Mouse (Mus musculus) forebrain, embryonic 16.5 days (tissue): Measurements from ENCODE around the gene Slc47a1. TPM values are rescaled to one million over a fixed set of nuclear protein-coding genes. Genes with fewer than 3 reads are reported as not detected.
A peak's percentile ranks its signal among the peaks of the same experiment; 100 is the strongest.

Experiments
- ATAC-seq: fragments of 200-750 bp; cut with Nextera tagmentation; 2 replicates; pipeline ENCODE4 v1.8.0; 2017; ENCODE audit warnings: mild to moderate bottlenecking, moderate library complexity
- H3K27ac ChIP-seq: fragments of 300-500 bp; sonication (generic); 2 replicates; pipeline ENCODE4 v1.5.1; 2014; ENCODE audit warnings: low read length, control low read depth
- H3K27me3 ChIP-seq: fragments of 300-500 bp; sonication (generic); replicated peaks from 2 replicates; pipeline ENCODE4 v1.6.1; 2014; ENCODE audit warnings: low read length; ENCODE audit not compliant: control insufficient read depth, insufficient read depth
- H3K36me3 ChIP-seq: fragments of 300-500 bp; sonication (generic); 2 replicates; pipeline ENCODE4 v1.6.1; 2014; ENCODE audit not compliant: control insufficient read depth, insufficient read depth
- H3K4me1 ChIP-seq: fragments of 300-500 bp; sonication (generic); replicated peaks from 2 replicates; pipeline ENCODE4 v1.6.1; 2014; ENCODE audit warnings: low read length; ENCODE audit not compliant: control insufficient read depth, insufficient read depth
- H3K4me2 ChIP-seq: fragments of 300-500 bp; sonication (generic); 2 replicates; pipeline ENCODE4 v1.6.1; 2014; ENCODE audit warnings: mild to moderate bottlenecking, low read length, control low read depth
- H3K4me3 ChIP-seq: fragments of 300-500 bp; sonication (generic); replicated peaks from 2 replicates; pipeline ENCODE4 v1.5.1; 2014; ENCODE audit warnings: mild to moderate bottlenecking, low read length, control low read depth
- H3K9ac ChIP-seq: fragments of 300-500 bp; sonication (generic); replicated peaks from 2 replicates; pipeline ENCODE4 v1.6.1; 2014; ENCODE audit warnings: low read depth, low read length, control low read depth
- H3K9me3 ChIP-seq: fragments of 300-500 bp; sonication (generic); 2 replicates; pipeline ENCODE4 v1.6.1; 2016; ENCODE audit warnings: low read length; ENCODE audit not compliant: control insufficient read depth
- WGBS: fragments of 180-500 bp; shearing (Covaris S2); extraction: QIAGEN DNeasy Blood & Tissue Kit; methylation state at CpG from one replicate; pipeline ENCODE4 v1.1.7; 2014; 5-methylcytosine and 5-hydroxymethylcytosine counted together
- polyA plus RNA-seq: library from polyadenylated mRNA; unstranded; fragments of >200 nt; fragmentation: Nextera tagmentation; extraction: Ambion mirVana; gene quantifications from 2 replicates; pipeline ENCODE4 v1.2.1, GENCODE M21; 2015

The Slc47a1 gene
- polyA plus RNA-seq, 1 experiment from 2014 or later: 0.10 TPM

- H3K4me3 ChIP-seq: peak overlapping the region; percentile 39; the same call in 1 of the 2 replicates
- H3K4me1 ChIP-seq: peaks cover 8% of the 10 kb centered on the region
- 13% methylated on average over 10 of the region's 10 CpGs for WGBS
- ATAC-seq: no peak
- no peak overlapping the region for H3K27ac ChIP-seq
- H3K27me3 ChIP-seq: peaks cover 25% of the 10 kb centered on the region
- no peaks in the 10 kb centered on the region for H3K36me3 ChIP-seq
- peak overlapping the region; percentile 60; the same call in 1 of the 2 replicates for H3K4me2 ChIP-seq
- no peak overlapping the region for H3K9ac ChIP-seq
- no peaks in the 10 kb centered on the region for H3K9me3 ChIP-seq
Measured at GRCm38 (mm10) chr11:61341971-61342370, 36.2 kb downstream of the Slc47a1 start.

GRCm38 (mm10) chr11:61341233-61341632 lies 36.9 kb downstream of the Slc47a1 start:
- Histone ChIP-seq H3K36me3 (no peaks in the 10 kb centered on the region), H3K9me3 (no peaks in the 10 kb centered on the region), H3K4me2 (no peak overlapping the region), H3K27me3 (peaks cover 25% of the 10 kb centered on the region), H3K4me3 (no peak overlapping the region), H3K27ac (no peak overlapping the region), H3K9ac (no peak overlapping the region), H3K4me1 (peaks cover 8% of the 10 kb centered on the region)
- no peak for ATAC-seq
- WGBS: 84% methylated on average over 4 of the region's 4 CpGs

DNA sequence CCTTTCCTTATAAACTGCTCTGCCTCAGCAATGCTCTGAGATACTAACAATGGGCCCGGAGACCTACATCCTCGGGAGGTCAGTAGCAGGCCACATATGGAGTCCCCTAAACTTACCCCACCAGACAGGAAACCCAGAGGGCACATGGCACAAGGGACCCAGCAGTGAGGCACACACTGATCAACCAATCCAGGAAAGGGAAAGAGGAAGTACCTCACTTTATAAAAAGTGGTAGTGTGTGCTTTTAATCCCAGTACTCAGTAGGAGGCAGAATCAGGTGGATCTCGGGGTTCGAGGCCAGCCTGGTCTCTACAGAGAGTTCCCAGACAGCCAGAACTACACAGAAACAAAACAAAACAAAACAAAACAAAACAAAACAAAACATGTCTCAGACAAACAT lies 37.8 kb downstream of the Slc47a1 start:
- H3K36me3 ChIP-seq: no peaks in the 10 kb centered on the region
- H3K9me3 ChIP-seq: no peaks in the 10 kb centered on the region
- 95% methylated on average over 4 of the region's 4 CpGs for whole genome bisulfite sequencing
- H3K4me2 ChIP-seq: no peak overlapping the region
- no peak for ATAC-seq
- peaks cover 8% of the 10 kb centered on the region for H3K4me1 ChIP-seq
- no peak overlapping the region for H3K27ac ChIP-seq
- no peak overlapping the region for H3K4me3 ChIP-seq
- no peak overlapping the region for H3K9ac ChIP-seq
- H3K27me3 ChIP-seq: peaks cover 25% of the 10 kb centered on the region

GRCm38 (mm10) chr11:61337586-61337985 lies 40.6 kb downstream of the Slc47a1 start:
- no peak for ATAC-seq
- 80% methylated on average over 10 of the region's 10 CpGs for WGBS
- Histone ChIP-seq H3K9ac (no peak overlapping the region), H3K27me3 (peaks cover 9% of the 10 kb centered on the region), H3K9me3 (no peaks in the 10 kb centered on the region), H3K4me3 (no peak overlapping the region), H3K4me2 (no peak overlapping the region), H3K36me3 (no peaks in the 10 kb centered on the region), H3K4me1 (peaks cover 4% of the 10 kb centered on the region), H3K27ac (no peak overlapping the region)

DNA sequence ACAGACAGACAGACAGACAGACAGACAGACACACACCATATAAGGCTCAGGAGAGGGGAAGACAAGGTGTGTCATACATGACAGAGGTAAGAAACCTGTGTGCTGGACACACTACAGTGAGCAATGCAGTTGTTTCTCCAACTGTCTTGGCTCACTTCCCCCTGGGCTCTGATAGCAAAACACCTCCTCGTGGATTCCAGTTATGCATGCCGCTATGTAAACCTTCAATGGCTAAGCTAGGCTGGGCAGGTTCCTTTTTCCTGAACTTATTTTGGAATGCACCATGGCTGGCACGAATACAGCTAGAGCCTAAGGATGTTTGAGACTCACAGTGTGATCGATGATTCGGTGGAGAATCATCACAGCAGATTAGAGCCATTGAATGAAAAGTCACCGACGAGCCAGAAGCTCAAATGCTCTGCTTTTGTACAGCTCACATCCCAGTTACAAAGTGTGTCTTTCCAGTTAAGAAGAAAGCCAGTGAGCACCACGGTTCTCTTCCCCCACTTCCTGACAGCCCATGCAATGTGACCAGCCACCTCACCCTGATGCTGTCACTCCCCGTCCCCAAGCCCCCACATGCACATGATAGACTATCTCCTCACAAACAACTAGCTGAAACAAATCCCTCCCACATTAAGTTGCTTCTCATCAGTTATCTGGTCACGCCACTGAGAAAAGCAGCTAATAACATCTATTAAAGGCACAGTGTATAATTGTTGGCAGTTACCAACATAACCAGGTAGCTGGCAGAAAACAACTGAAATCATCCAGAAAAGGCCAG lies 57.0 kb downstream of the Slc47a1 start:
- Histone ChIP-seq H3K36me3 (no peaks in the 10 kb centered on the region), H3K9me3 (no peaks in the 10 kb centered on the region)
- no peak for ATAC-seq

GRCm38 (mm10) chr11:61319923-61320567 lies 58.1 kb downstream of the Slc47a1 start:
- Histone ChIP-seq H3K4me3 (no peak overlapping the region), H3K4me1 (no peaks in the 10 kb centered on the region), H3K36me3 (no peaks in the 10 kb centered on the region), H3K27ac (no peak overlapping the region), H3K9ac (no peak overlapping the region), H3K9me3 (no peaks in the 10 kb centered on the region), H3K27me3 (no peaks in the 10 kb centered on the region), H3K4me2 (no peak overlapping the region)
- ATAC-seq: no peak
- 79% methylated on average over 3 of the region's 3 CpGs for WGBS

More for the DNA sequence above, 57.0 kb downstream of the Slc47a1 start:
- Histone ChIP-seq H3K4me1 (no peaks in the 10 kb centered on the region), H3K4me2 (no peak overlapping the region), H3K27ac (no peak overlapping the region), H3K4me3 (no peak overlapping the region), H3K9ac (no peak overlapping the region), H3K27me3 (no peaks in the 10 kb centered on the region)
- 66% methylated on average over 10 of the region's 10 CpGs for WGBS

DNA sequence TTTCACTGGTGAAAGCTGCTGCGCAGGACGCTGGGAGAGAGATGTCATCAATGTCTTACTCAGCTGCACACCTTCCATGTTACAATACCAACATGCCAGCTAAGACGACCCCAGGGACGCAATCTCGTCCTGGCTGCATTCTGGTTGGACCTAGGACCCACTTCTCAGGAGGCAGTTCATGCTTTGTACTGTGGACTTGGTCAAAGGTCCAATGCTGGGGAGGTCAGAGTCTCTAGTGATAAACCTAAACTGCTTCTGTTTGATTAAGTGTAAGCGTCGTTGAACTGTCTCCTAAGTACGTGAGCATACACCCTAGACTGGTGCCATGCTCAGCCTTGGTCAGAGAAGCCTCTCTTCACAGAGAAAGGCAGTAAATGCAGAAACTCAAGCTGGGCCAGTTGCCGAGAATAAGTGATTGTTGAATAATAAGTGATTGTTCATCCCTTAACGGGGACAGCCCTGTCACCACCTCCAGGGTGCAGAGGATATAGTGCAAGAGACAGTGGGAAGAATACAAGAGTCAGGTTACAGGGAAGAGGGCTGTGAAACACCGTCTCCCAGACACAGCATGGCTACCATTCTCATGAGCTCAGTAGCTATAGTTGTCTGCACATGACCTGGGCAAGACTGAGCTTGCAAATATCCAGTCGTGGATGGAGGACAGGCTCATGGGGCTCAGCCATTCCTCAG lies 58.8 kb downstream of the Slc47a1 start:
- H3K4me2 ChIP-seq: no peak overlapping the region
- WGBS: 66% methylated on average over 12 of the region's 12 CpGs
- H3K4me1 ChIP-seq: no peaks in the 10 kb centered on the region
- no peaks in the 10 kb centered on the region for H3K36me3 ChIP-seq
- no peak overlapping the region for H3K27ac ChIP-seq
- H3K4me3 ChIP-seq: no peak overlapping the region
- ATAC-seq: no peak
- H3K9me3 ChIP-seq: no peaks in the 10 kb centered on the region
- H3K27me3 ChIP-seq: no peaks in the 10 kb centered on the region
- no peak overlapping the region for H3K9ac ChIP-seq

- WGBS: 52% methylated on average over 2 of the region's 2 CpGs
- no peak overlapping the region for H3K4me3 ChIP-seq
- no peak overlapping the region for H3K4me2 ChIP-seq
- H3K9me3 ChIP-seq: no peaks in the 10 kb centered on the region
- H3K4me1 ChIP-seq: no peaks in the 10 kb centered on the region
- no peaks in the 10 kb centered on the region for H3K36me3 ChIP-seq
- no peak overlapping the region for H3K27ac ChIP-seq
- no peaks in the 10 kb centered on the region for H3K27me3 ChIP-seq
- no peak overlapping the region for H3K9ac ChIP-seq
- no peak for ATAC-seq
Measured at GRCm38 (mm10) chr11:61316864-61317263, 61.3 kb downstream of the Slc47a1 start.

- Histone ChIP-seq H3K9me3 (peaks cover 5% of the 10 kb centered on the region; the same call in 1 of the 2 replicates), H3K4me2 (no peak overlapping the region), H3K27ac (no peak overlapping the region), H3K9ac (no peak overlapping the region), H3K4me1 (no peaks in the 10 kb centered on the region), H3K4me3 (no peak overlapping the region), H3K36me3 (no peaks in the 10 kb centered on the region), H3K27me3 (no peaks in the 10 kb centered on the region)
- no peak for ATAC-seq
- 77% methylated on average over 7 of the region's 7 CpGs for WGBS
Measured at GRCm38 (mm10) chr11:61310321-61310720, 67.8 kb downstream of the Slc47a1 start.
